Mouse (Mus musculus) T-helper 1 cell (primary cell): ENCODE results near the gene Cuta.
"Not testable (repeated sequence)": the region's sequence is repeated elsewhere in the genome, so short reads cannot be mapped to it uniquely, and the experiment has no call there.

Experiments
- in situ Hi-C: fragments of 300-600 bp; cut with MboI, MseI; formaldehyde crosslinking; loops from one replicate; pipeline ENCODE4 v1.15.1; 2025; ENCODE audit warnings: high pct_unique_total_duplicates

Gene Cuta

GRCm38 (mm10) chr17:26939178-26939972 is at the start of gene Cuta:
Gene Cuta (minus strand): TSS chr17:26939569.
- in situ Hi-C loops: no loop called here

- in situ Hi-C loops: no loop called here
These were observed 46.3 kb upstream of the Cuta start for GRCm38 (mm10) chr17:26985503-26986179.

GRCm38 (mm10) chr17:26983382-26983781 is 44.0 kb upstream of the Cuta start:
- in situ Hi-C loops: no loop called here

GRCm38 (mm10) chr17:26981050-26981449 is 41.7 kb upstream of the Cuta start:
- in situ Hi-C loops: no loop called here

GRCm38 (mm10) chr17:26979426-26979825 is 40.1 kb upstream of the Cuta start:
- in situ Hi-C loops: no loop called here

GRCm38 (mm10) chr17:26977354-26977753 is 38.0 kb upstream of the Cuta start:
- in situ Hi-C loops: not testable (repeated sequence)

- in situ Hi-C loops: no loop called here
These were observed 36.0 kb upstream of the Cuta start for GRCm38 (mm10) chr17:26975415-26975814.

- in situ Hi-C loops: no loop called here
These were observed 35.2 kb upstream of the Cuta start for GRCm38 (mm10) chr17:26974547-26974946.

- in situ Hi-C loops: no loop called here
These were observed 33.6 kb upstream of the Cuta start, which contains the start of gene Zbtb9 for GRCm38 (mm10) chr17:26972703-26973574. Gene Zbtb9 (plus strand): TSS chr17:26973167.

GRCm38 (mm10) chr17:26972107-26972506 is 32.7 kb upstream of the Cuta start:
- in situ Hi-C loops: no loop called here

GRCm38 (mm10) chr17:26971247-26971905 is 32.0 kb upstream of the Cuta start:
- in situ Hi-C loops: no loop called here

GRCm38 (mm10) chr17:26970221-26970620 is 30.9 kb upstream of the Cuta start:
- in situ Hi-C loops: no loop called here

- in situ Hi-C loops: no loop called here
These were observed 29.9 kb upstream of the Cuta start for GRCm38 (mm10) chr17:26969257-26969656.

- in situ Hi-C loops: no loop called here
These were observed 28.8 kb upstream of the Cuta start for GRCm38 (mm10) chr17:26968200-26968611.

- in situ Hi-C loops: no loop called here
These were observed 28.1 kb upstream of the Cuta start for GRCm38 (mm10) chr17:26967477-26967876.

- in situ Hi-C loops: no loop called here
These were observed 27.6 kb upstream of the Cuta start for GRCm38 (mm10) chr17:26966993-26967392.

- in situ Hi-C loops: no loop called here
These were observed 22.3 kb upstream of the Cuta start for GRCm38 (mm10) chr17:26961572-26962240.

- in situ Hi-C loops: no loop called here
These were observed 20.4 kb upstream of the Cuta start for GRCm38 (mm10) chr17:26959815-26960214.

GRCm38 (mm10) chr17:26958880-26959279 is 19.5 kb upstream of the Cuta start:
- in situ Hi-C loops: no loop called here

- in situ Hi-C loops: no loop called here
These were observed 18.5 kb upstream of the Cuta start for GRCm38 (mm10) chr17:26957872-26958271.

GRCm38 (mm10) chr17:26956895-26957294 is 17.5 kb upstream of the Cuta start:
- in situ Hi-C loops: no loop called here
